Mouse (Mus musculus) myocyte (in vitro differentiated cells): ENCODE data around the gene Krtap19-4. TPM values are rescaled to one million over a fixed set of nuclear protein-coding genes. Genes with fewer than 3 reads are reported as not detected.

Experiments used
- H3K27me3 ChIP-seq: one replicate; pipeline ENCODE4 v1.6.1; 2011; ENCODE audit not compliant: control insufficient read depth, insufficient read depth, insufficient read length
- H3K36me3 ChIP-seq: one replicate; pipeline ENCODE4 v1.6.1; 2011; ENCODE audit not compliant: control insufficient read depth, insufficient read depth
- H3K4me2 ChIP-seq: one replicate; pipeline ENCODE4 v1.6.1; 2011; ENCODE audit warnings: low read depth, control low read depth
- H3K4me3 ChIP-seq: one replicate; pipeline ENCODE4 v1.5.1; 2011; ENCODE audit warnings: mild to moderate bottlenecking, control low read depth, moderate library complexity
- H3K79me2 ChIP-seq: one replicate; pipeline ENCODE4 v1.6.1; 2011; ENCODE audit not compliant: control insufficient read depth, insufficient read depth
- H3ac ChIP-seq: one replicate; pipeline ENCODE4 v1.6.1; 2011; ENCODE audit not compliant: control insufficient read depth, insufficient read length
- CEBPB ChIP-seq: IDR thresholded peaks from 2 replicates; pipeline ENCODE4 v1.6.1; 2011; ENCODE audit warnings: mild to moderate bottlenecking, moderate library complexity; ENCODE audit not compliant: poor library complexity, insufficient read depth, severe bottlenecking
- E2F4 ChIP-seq: IDR thresholded peaks from one replicate; pipeline ENCODE4 v1.6.1; 2011; ENCODE audit warnings: mild to moderate bottlenecking, control low read depth, moderate library complexity; ENCODE audit not compliant: insufficient read depth
- MAX ChIP-seq: IDR thresholded peaks from one replicate; pipeline ENCODE4 v1.6.1; 2011; ENCODE audit warnings: low read depth, mild to moderate bottlenecking, control low read depth
- MYOD1 ChIP-seq, 3 experiments: IDR thresholded peaks; one replicate each; pipeline ENCODE4 v1.6.1; 2011; ENCODE audit warnings: control low read depth in 2 of 3, low read depth in 2 of 3, mild to moderate bottlenecking in 2 of 3, moderate library complexity in 1 of 3; ENCODE audit not compliant: insufficient read length in 2 of 3, control insufficient read depth in 1 of 3
- MYOG ChIP-seq, 3 experiments: IDR thresholded peaks; one replicate each; pipeline ENCODE4 v1.6.1; 2011; ENCODE audit warnings: control low read depth in 2 of 3, low read depth in 2 of 3, mild to moderate bottlenecking in 2 of 3; ENCODE audit not compliant: insufficient read length in 2 of 3, control insufficient read depth in 1 of 3, insufficient read depth in 1 of 3
- POLR2A ChIP-seq: IDR thresholded peaks from one replicate; pipeline ENCODE4 v1.6.1; 2011; ENCODE audit warnings: low read depth, mild to moderate bottlenecking, control low read depth, moderate library complexity; ENCODE audit not compliant: insufficient read length
- POLR2AphosphoS2 ChIP-seq: IDR thresholded peaks from one replicate; pipeline ENCODE4 v1.6.1; 2011; ENCODE audit warnings: low read depth, control low read depth; ENCODE audit not compliant: insufficient read length
- REST ChIP-seq: IDR thresholded peaks from one replicate; pipeline ENCODE4 v1.6.1; 2011; ENCODE audit warnings: mild to moderate bottlenecking, control low read depth, moderate library complexity; ENCODE audit not compliant: insufficient read depth, insufficient read length
- SRF ChIP-seq: IDR thresholded peaks from one replicate; pipeline ENCODE4 v1.6.1; 2011; ENCODE audit warnings: low read depth; ENCODE audit not compliant: control insufficient read depth, insufficient read length
- TCF12 ChIP-seq: IDR thresholded peaks from one replicate; pipeline ENCODE4 v1.6.1; 2011; ENCODE audit warnings: mild to moderate bottlenecking, control low read depth; ENCODE audit not compliant: poor library complexity, insufficient read depth, severe bottlenecking
- TCF3 ChIP-seq: IDR thresholded peaks from one replicate; pipeline ENCODE4 v1.6.1; 2011; ENCODE audit warnings: low read depth, control low read depth; ENCODE audit not compliant: insufficient read length
- USF1 ChIP-seq: IDR thresholded peaks from one replicate; pipeline ENCODE4 v1.6.1; 2011; ENCODE audit warnings: low read depth, mild to moderate bottlenecking, control low read depth, moderate library complexity
- polyA plus RNA-seq: library from polyadenylated mRNA; unstranded; fragments of >200 nt; fragmentation: generic; extraction: Trizol; gene quantifications from one replicate; pipeline ENCODE4 v1.2.1, GENCODE M21; 2012; ENCODE audit warnings: missing spikeins

Krtap19-4 gene
- not detected for polyA plus RNA-seq

DNA sequence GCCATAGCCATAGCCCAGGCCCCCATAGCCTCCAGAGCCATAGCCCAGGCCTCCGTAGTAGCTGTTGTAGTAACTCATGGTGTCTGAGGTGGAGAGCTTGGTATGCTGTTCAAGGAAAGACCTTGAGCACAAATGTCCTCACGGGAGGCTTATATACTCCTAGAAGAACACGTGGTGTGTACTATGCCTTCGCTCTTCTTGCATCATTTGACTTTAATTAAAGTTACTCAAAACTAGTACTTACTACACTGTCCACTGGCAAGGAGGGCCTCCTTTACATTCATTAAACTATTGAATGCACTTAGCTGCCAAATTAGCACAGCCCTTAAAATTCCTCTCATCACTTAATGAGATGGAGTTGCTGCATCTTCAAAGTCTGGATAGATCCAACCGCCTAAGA lies at the start of gene Krtap19-4:
Gene Krtap19-4 (minus strand): TSS at position 101 of the 400 bp plus-strand sequence.
- Histone ChIP-seq H3K79me2 (no peaks in the 10 kb centered on the region), H3K4me3 (no peak within 1 kb of the TSS), H3K36me3 (no peaks in the 10 kb centered on the region), H3ac (no peak within 1 kb of the TSS), H3K27me3 (no peaks in the 10 kb centered on the region), H3K4me2 (no peak within 1 kb of the TSS)
- no peak for TF ChIP-seq TCF12
- TF ChIP-seq CEBPB: no peak
- TF ChIP-seq REST: no peak
- TF ChIP-seq USF1: no peak
- no peak for TF ChIP-seq TCF3
- TF ChIP-seq MAX: no peak
- TF ChIP-seq MYOG (IDR thresholded peaks at IDR 0.05; ENCODE audit: control insufficient read depth in 1 of 3, insufficient read depth in 1 of 3, insufficient read length in 2 of 3, low read depth in 2 of 3): no peak
- no peak for TF ChIP-seq SRF
- TF ChIP-seq MYOD1 (IDR thresholded peaks at IDR 0.05; ENCODE audit: control insufficient read depth in 1 of 3, insufficient read length in 2 of 3, low read depth in 2 of 3): no peak
- no peak for TF ChIP-seq E2F4
- no peak for TF ChIP-seq POLR2A
- TF ChIP-seq POLR2AphosphoS2: no peak

DNA sequence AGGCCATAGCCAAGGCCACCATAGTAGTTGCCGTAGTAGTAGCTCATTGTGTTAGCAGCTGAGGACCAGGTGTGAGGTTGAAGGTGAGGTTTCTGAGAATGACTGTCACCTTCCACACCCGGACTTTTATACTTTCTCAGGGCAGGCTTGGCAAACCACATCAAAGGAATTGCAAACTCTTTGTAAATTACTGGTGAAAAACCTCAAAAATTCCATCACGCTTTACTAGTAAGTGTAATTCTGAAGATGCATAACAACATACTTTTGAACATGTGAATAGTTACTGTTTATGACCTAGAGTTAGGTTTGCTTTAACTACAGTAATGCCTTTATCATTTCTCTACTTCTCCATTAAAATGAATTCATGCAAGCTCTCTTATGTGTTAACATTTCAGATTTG lies 47.3 kb upstream of the Krtap19-4 start, which contains the start of gene Krtap19-9b:
Gene Krtap19-9b (minus strand): TSS at position 101 of the 400 bp plus-strand sequence.
- H3K4me2 ChIP-seq: no peak within 1 kb of the TSS
- no peak within 1 kb of the TSS for H3K4me3 ChIP-seq

DNA sequence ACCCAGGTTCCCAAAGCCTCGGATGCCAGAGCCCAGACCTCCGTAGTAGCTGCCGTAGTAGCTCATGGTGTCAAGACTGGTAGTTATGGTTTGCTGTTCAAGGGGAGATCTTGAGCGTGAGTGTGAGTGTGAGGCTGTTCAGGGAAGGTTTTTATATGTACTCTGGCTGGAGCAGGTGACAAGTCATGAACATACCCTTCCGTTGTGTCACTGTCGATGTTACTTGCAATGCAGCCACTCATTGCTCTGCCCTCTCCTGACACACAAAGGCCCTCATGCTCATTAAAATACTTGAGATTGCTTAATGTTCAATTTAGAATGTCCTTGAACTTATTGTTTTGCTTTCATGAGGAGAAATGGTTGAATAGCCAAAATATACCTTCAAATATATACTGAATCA lies 11.5 kb upstream of the Krtap19-4 start, which contains the start of gene Krtap19-5:
Gene Krtap19-5 (minus strand): TSS at position 101 of the 400 bp plus-strand sequence.
- Histone ChIP-seq H3K4me3 (no peak within 1 kb of the TSS), H3K4me2 (no peak within 1 kb of the TSS), H3K36me3 (no peaks in the 10 kb centered on the region), H3K27me3 (no peaks in the 10 kb centered on the region), H3K79me2 (no peaks in the 10 kb centered on the region), H3ac (no peak within 1 kb of the TSS)
- TF ChIP-seq POLR2A: no peak
- no peak for TF ChIP-seq USF1
- TF ChIP-seq SRF: no peak
- no peak for TF ChIP-seq REST
- TF ChIP-seq POLR2AphosphoS2: no peak
- TF ChIP-seq TCF3: no peak

More for the DNA sequence above, 47.3 kb upstream of the Krtap19-4 start, which contains the start of gene Krtap19-9b:
- no peaks in the 10 kb centered on the region for H3K36me3 ChIP-seq
- H3K27me3 ChIP-seq: no peaks in the 10 kb centered on the region
- no peak within 1 kb of the TSS for H3ac ChIP-seq
- no peak for TF ChIP-seq TCF3
- no peak for TF ChIP-seq MYOD1 (IDR thresholded peaks at IDR 0.05; ENCODE audit: control insufficient read depth in 1 of 3, insufficient read length in 2 of 3, low read depth in 2 of 3)
- TF ChIP-seq USF1: no peak
- no peak for TF ChIP-seq MYOG (IDR thresholded peaks at IDR 0.05; ENCODE audit: control insufficient read depth in 1 of 3, insufficient read depth in 1 of 3, insufficient read length in 2 of 3, low read depth in 2 of 3)
- no peak for TF ChIP-seq REST
- no peak for TF ChIP-seq SRF
- H3K79me2 ChIP-seq: no peaks in the 10 kb centered on the region

DNA sequence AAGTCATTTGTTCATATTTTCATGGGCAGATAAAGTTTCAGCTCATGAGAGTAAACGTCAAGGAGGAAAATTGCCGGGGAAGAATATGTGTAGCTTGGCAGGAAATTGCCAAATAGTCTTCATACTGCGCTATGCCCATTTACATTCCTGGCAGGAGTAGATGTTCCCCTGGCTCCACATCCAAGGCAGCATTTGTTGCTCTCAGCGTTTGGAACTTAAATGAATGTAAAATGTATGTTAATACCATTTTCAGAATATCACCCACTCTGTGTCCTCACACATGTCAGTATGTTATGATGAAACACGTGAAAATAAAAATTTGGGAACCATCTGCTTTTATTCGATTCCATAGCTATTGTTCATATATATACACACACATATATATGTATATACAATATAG lies 2.0 kb upstream of the Krtap19-4 start:
- H3K27me3 ChIP-seq: no peaks in the 10 kb centered on the region
- H3K4me2 ChIP-seq: no peak overlapping the region
- H3K79me2 ChIP-seq: no peaks in the 10 kb centered on the region
- no peak overlapping the region for H3K4me3 ChIP-seq
- no peaks in the 10 kb centered on the region for H3K36me3 ChIP-seq
- H3ac ChIP-seq: no peak overlapping the region
- no peak for TF ChIP-seq MYOG (IDR thresholded peaks at IDR 0.05; ENCODE audit: control insufficient read depth in 1 of 3, insufficient read depth in 1 of 3, insufficient read length in 2 of 3, low read depth in 2 of 3)
- TF ChIP-seq E2F4: no peak
- TF ChIP-seq MYOD1 (IDR thresholded peaks at IDR 0.05; ENCODE audit: control insufficient read depth in 1 of 3, insufficient read length in 2 of 3, low read depth in 2 of 3): no peak
- TF ChIP-seq TCF12: no peak
- TF ChIP-seq TCF3: no peak
- no peak for TF ChIP-seq POLR2AphosphoS2
- TF ChIP-seq MAX: no peak
- no peak for TF ChIP-seq POLR2A
- no peak for TF ChIP-seq REST
- no peak for TF ChIP-seq CEBPB
- no peak for TF ChIP-seq USF1
- TF ChIP-seq SRF: no peak

DNA sequence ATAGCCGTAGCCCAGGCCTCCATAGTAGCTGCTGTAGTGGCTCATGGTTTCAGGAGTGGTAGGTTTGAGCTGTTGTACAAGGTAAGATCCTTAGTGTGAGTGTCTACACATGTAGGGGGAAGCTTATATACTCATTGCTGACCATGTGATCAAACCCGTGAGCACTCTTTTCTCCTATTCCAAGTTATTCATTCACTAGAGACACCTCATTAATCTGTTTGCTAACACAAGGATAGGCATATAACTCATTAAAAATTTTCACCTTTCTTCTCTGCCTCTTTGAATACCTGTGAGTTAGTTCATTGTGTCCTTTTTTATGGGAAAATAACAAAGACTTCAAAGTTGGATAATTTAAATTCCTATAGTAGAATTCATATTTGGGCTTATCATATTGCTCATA lies 7.0 kb downstream of the Krtap19-4 start, which contains the start of gene Krtap19-3:
Gene Krtap19-3 (minus strand): TSS at position 101 of the 400 bp plus-strand sequence.
- H3K4me3 ChIP-seq: no peak within 1 kb of the TSS
- H3K4me2 ChIP-seq: no peak within 1 kb of the TSS
- H3K79me2 ChIP-seq: no peaks in the 10 kb centered on the region
- TF ChIP-seq TCF12: no peak
- TF ChIP-seq CEBPB: no peak
- TF ChIP-seq REST: no peak
- TF ChIP-seq E2F4: no peak
- TF ChIP-seq MYOD1 (IDR thresholded peaks at IDR 0.05; ENCODE audit: control insufficient read depth in 1 of 3, insufficient read length in 2 of 3, low read depth in 2 of 3): no peak
- TF ChIP-seq SRF: no peak
- no peak for TF ChIP-seq POLR2A
- no peak for TF ChIP-seq MYOG (IDR thresholded peaks at IDR 0.05; ENCODE audit: control insufficient read depth in 1 of 3, insufficient read depth in 1 of 3, insufficient read length in 2 of 3, low read depth in 2 of 3)
- TF ChIP-seq USF1: no peak
- TF ChIP-seq TCF3: no peak
- TF ChIP-seq MAX: no peak
- TF ChIP-seq POLR2AphosphoS2: no peak
- no peaks in the 10 kb centered on the region for H3K36me3 ChIP-seq
- H3K27me3 ChIP-seq: no peaks in the 10 kb centered on the region
- H3ac ChIP-seq: no peak within 1 kb of the TSS
